Mouse (Mus musculus) limb, embryonic 15.5 days (tissue): ENCODE results near the gene Elobl. TPM values are rescaled to one million over a fixed set of nuclear protein-coding genes. Genes with fewer than 3 reads are reported as not detected.
"Not testable (repeated sequence)": the region's sequence is repeated elsewhere in the genome, so short reads cannot be mapped to it uniquely, and the experiment has no call there.

ENCODE experiments used
- ATAC-seq: fragments of 200-750 bp; cut with Nextera tagmentation; 2 replicates; pipeline ENCODE4 v1.8.0; 2017; ENCODE audit warnings: low read depth, moderate TSS enrichment; ENCODE audit not compliant: insufficient number of reproducible peaks, low FRiP score, low TSS enrichment
- H3K27ac ChIP-seq: fragments of 300-500 bp; sonication (generic); 2 replicates; pipeline ENCODE4 v1.5.1; 2015; ENCODE audit warnings: moderate library complexity, mild to moderate bottlenecking, inconsistent platforms
- H3K27me3 ChIP-seq: fragments of 300-500 bp; sonication (generic); 2 replicates; pipeline ENCODE4 v1.6.1; 2015; ENCODE audit warnings: inconsistent platforms
- H3K36me3 ChIP-seq: fragments of 300-500 bp; sonication (generic); 2 replicates; pipeline ENCODE4 v1.6.1; 2015; ENCODE audit warnings: inconsistent platforms
- H3K4me1 ChIP-seq: fragments of 300-500 bp; sonication (generic); 2 replicates; pipeline ENCODE4 v1.6.1; 2015; ENCODE audit warnings: inconsistent platforms
- H3K4me2 ChIP-seq: fragments of 300-500 bp; sonication (generic); 2 replicates; pipeline ENCODE4 v1.6.1; 2015; ENCODE audit warnings: mild to moderate bottlenecking, inconsistent platforms
- H3K4me3 ChIP-seq: fragments of 300-500 bp; sonication (generic); 2 replicates; pipeline ENCODE4 v1.5.1; 2015; ENCODE audit warnings: mild to moderate bottlenecking, inconsistent platforms
- H3K9ac ChIP-seq: fragments of 300-500 bp; sonication (generic); 2 replicates; pipeline ENCODE4 v1.6.1; 2015; ENCODE audit warnings: inconsistent platforms
- H3K9me3 ChIP-seq: fragments of 300-500 bp; sonication (generic); 2 replicates; pipeline ENCODE4 v1.6.1; 2016; ENCODE audit warnings: inconsistent platforms
- WGBS: fragments of 180-500 bp; shearing (Covaris S2); methylation state at CpG from one replicate; pipeline ENCODE4 v1.1.7; 2015; 5-methylcytosine and 5-hydroxymethylcytosine counted together
- polyA plus RNA-seq: library from polyadenylated mRNA; unstranded; fragments of >200 nt; fragmentation: Nextera tagmentation; extraction: Ambion mirVana; gene quantifications from 2 replicates; pipeline ENCODE4 v1.2.1, GENCODE M21; 2015

Gene Elobl
- polyA plus RNA-seq, 1 experiment from 2014 or later = not detected

GRCm38 (mm10) chr11:88999723-89000526, 33.2 kb upstream of the Elobl start:
- peaks cover 13% of the 10 kb centered on the region; the same call in 1 of the 2 replicates for H3K4me1 ChIP-seq
- ATAC-seq = no peak
- H3K4me3 ChIP-seq = peak overlapping the region; percentile 53
- 0 out of 2 replicates have a peak overlapping the region, but pooled peaks have one; percentile 23 for H3K27ac ChIP-seq
- peak overlapping the region; percentile 69 for H3K4me2 ChIP-seq
- no peaks in the 10 kb centered on the region for H3K9me3 ChIP-seq
- no peaks in the 10 kb centered on the region for H3K36me3 ChIP-seq
- WGBS = 31% methylated on average over 33 of the region's 33 CpGs
- peaks cover 19% of the 10 kb centered on the region for H3K27me3 ChIP-seq
- H3K9ac ChIP-seq = peak overlapping the region; percentile 31

- 3% methylated on average over 48 of the region's 48 CpGs for WGBS
- H3K27ac ChIP-seq = 0 out of 2 replicates have a peak within 1 kb of the TSS, but pooled peaks have one; percentile 23
- peak within 1 kb of the TSS; percentile 31 for H3K9ac ChIP-seq
- H3K36me3 ChIP-seq = no peaks in the 10 kb centered on the region
- peak within 1 kb of the TSS; percentile 53 for H3K4me3 ChIP-seq
- no peaks in the 10 kb centered on the region for H3K9me3 ChIP-seq
- peaks cover 13% of the 10 kb centered on the region; the same call in 1 of the 2 replicates for H3K4me1 ChIP-seq
- peak within 1 kb of the TSS; percentile 69 for H3K4me2 ChIP-seq
- peaks cover 19% of the 10 kb centered on the region for H3K27me3 ChIP-seq
- peak; percentile 62; the same call in 1 of the 2 replicates for ATAC-seq
Observed at GRCm38 (mm10) chr11:88998974-88999722, 32.4 kb upstream of the Elobl start, which contains the start of gene Trim25. TSS of gene Trim25 (plus strand) at chr11:88999376.

GRCm38 (mm10) chr11:88998406-88998805, 31.7 kb upstream of the Elobl start:
- no peak overlapping the region for H3K27ac ChIP-seq
- H3K36me3 ChIP-seq = no peaks in the 10 kb centered on the region
- H3K9ac ChIP-seq = no peak overlapping the region
- peaks cover 19% of the 10 kb centered on the region for H3K27me3 ChIP-seq
- 27% methylated on average over 3 of the region's 3 CpGs for WGBS
- H3K4me1 ChIP-seq = peaks cover 13% of the 10 kb centered on the region; the same call in 1 of the 2 replicates
- H3K4me2 ChIP-seq = no peak overlapping the region
- H3K4me3 ChIP-seq = no peak overlapping the region
- no peak for ATAC-seq
- no peaks in the 10 kb centered on the region for H3K9me3 ChIP-seq

GRCm38 (mm10) chr11:88997343-88997742, 30.6 kb upstream of the Elobl start:
- not testable (repeated sequence) for H3K4me1 ChIP-seq, H3K4me2 ChIP-seq, ATAC-seq, H3K36me3 ChIP-seq, H3K4me3 ChIP-seq, H3K27ac ChIP-seq, H3K9me3 ChIP-seq, H3K9ac ChIP-seq
- 79% methylated on average over 5 of the region's 5 CpGs for WGBS
- peaks cover 19% of the 10 kb centered on the region for H3K27me3 ChIP-seq

- H3K27ac ChIP-seq = no peak overlapping the region
- ATAC-seq = no peak
- H3K27me3 ChIP-seq = peaks cover 19% of the 10 kb centered on the region
- no peak overlapping the region for H3K4me3 ChIP-seq
- H3K36me3 ChIP-seq = no peaks in the 10 kb centered on the region; the same call in 1 of the 2 replicates
- H3K4me2 ChIP-seq = no peak overlapping the region
- H3K9ac ChIP-seq = no peak overlapping the region
- 68% methylated on average over 7 of the region's 7 CpGs for WGBS
- peaks cover 8% of the 10 kb centered on the region; the same call in 1 of the 2 replicates for H3K4me1 ChIP-seq
- no peaks in the 10 kb centered on the region for H3K9me3 ChIP-seq
Observed at GRCm38 (mm10) chr11:88996427-88996826, 29.7 kb upstream of the Elobl start.

GRCm38 (mm10) chr11:88995616-88996015, 28.9 kb upstream of the Elobl start:
- peaks cover 19% of the 10 kb centered on the region for H3K27me3 ChIP-seq
- 80% methylated on average over 2 of the region's 2 CpGs for WGBS

GRCm38 (mm10) chr11:88994492-88994891, 27.8 kb upstream of the Elobl start:
- H3K4me1 ChIP-seq = peaks cover 6% of the 10 kb centered on the region; the same call in 1 of the 2 replicates
- ATAC-seq = no peak
- no peak overlapping the region for H3K27ac ChIP-seq
- H3K36me3 ChIP-seq = peaks cover 7% of the 10 kb centered on the region
- peaks cover 12% of the 10 kb centered on the region for H3K27me3 ChIP-seq
- no peak overlapping the region for H3K9ac ChIP-seq
- no peaks in the 10 kb centered on the region for H3K9me3 ChIP-seq
- WGBS = 87% methylated on average over 7 of the region's 7 CpGs
- H3K4me2 ChIP-seq = no peak overlapping the region
- no peak overlapping the region for H3K4me3 ChIP-seq

More at GRCm38 (mm10) chr11:88995616-88996015, 28.9 kb upstream of the Elobl start:
- Histone ChIP-seq H3K27ac (no peak overlapping the region), H3K36me3 (peaks cover 5% of the 10 kb centered on the region), H3K9me3 (no peaks in the 10 kb centered on the region), H3K4me2 (no peak overlapping the region), H3K9ac (no peak overlapping the region), H3K4me3 (no peak overlapping the region), H3K4me1 (peaks cover 8% of the 10 kb centered on the region; the same call in 1 of the 2 replicates)
- ATAC-seq = no peak

GRCm38 (mm10) chr11:88993625-88994024, 26.9 kb upstream of the Elobl start:
- Histone ChIP-seq H3K27me3 (peaks cover 3% of the 10 kb centered on the region), H3K27ac (no peak overlapping the region), H3K9me3 (no peaks in the 10 kb centered on the region), H3K36me3 (peaks cover 14% of the 10 kb centered on the region), H3K4me3 (no peak overlapping the region), H3K4me1 (no peaks in the 10 kb centered on the region), H3K9ac (no peak overlapping the region), H3K4me2 (no peak overlapping the region)
- no peak for ATAC-seq
- 22% methylated on average over 5 of the region's 5 CpGs for WGBS

GRCm38 (mm10) chr11:88993186-88993585, 26.5 kb upstream of the Elobl start:
- no peak overlapping the region for H3K9ac ChIP-seq
- peaks cover 16% of the 10 kb centered on the region for H3K36me3 ChIP-seq
- ATAC-seq = no peak
- no peak overlapping the region for H3K27ac ChIP-seq
- H3K4me3 ChIP-seq = no peak overlapping the region
- 49% methylated on average over 7 of the region's 7 CpGs for whole genome bisulfite sequencing
- no peaks in the 10 kb centered on the region for H3K4me1 ChIP-seq
- H3K4me2 ChIP-seq = no peak overlapping the region
- H3K9me3 ChIP-seq = no peaks in the 10 kb centered on the region
- H3K27me3 ChIP-seq = 0 out of 2 replicates have a peak, but pooled peaks cover 2% of the 10 kb centered on the region

- Histone ChIP-seq H3K9ac (no peak overlapping the region), H3K4me3 (no peak overlapping the region), H3K9me3 (no peaks in the 10 kb centered on the region), H3K4me1 (no peaks in the 10 kb centered on the region), H3K4me2 (no peak overlapping the region), H3K36me3 (peaks cover 46% of the 10 kb centered on the region), H3K27ac (no peak overlapping the region), H3K27me3 (no peaks in the 10 kb centered on the region)
- WGBS = 76% methylated on average over 5 of the region's 5 CpGs
- no peak for ATAC-seq
Observed at GRCm38 (mm10) chr11:88989530-88989929, 22.8 kb upstream of the Elobl start.

- no peak overlapping the region for H3K27ac ChIP-seq
Observed at GRCm38 (mm10) chr11:88988956-88989355, 22.2 kb upstream of the Elobl start.

GRCm38 (mm10) chr11:88986616-88987015, 19.9 kb upstream of the Elobl start:
- Histone ChIP-seq H3K27me3 (no peaks in the 10 kb centered on the region), H3K4me3 (no peak overlapping the region), H3K9me3 (no peaks in the 10 kb centered on the region), H3K4me1 (no peaks in the 10 kb centered on the region), H3K4me2 (no peak overlapping the region), H3K9ac (no peak overlapping the region), H3K27ac (no peak overlapping the region), H3K36me3 (peaks cover 61% of the 10 kb centered on the region)
- 87% methylated on average over 10 of the region's 10 CpGs for WGBS
- ATAC-seq = no peak

More at GRCm38 (mm10) chr11:88988956-88989355, 22.2 kb upstream of the Elobl start:
- Histone ChIP-seq H3K36me3 (peaks cover 48% of the 10 kb centered on the region), H3K9me3 (no peaks in the 10 kb centered on the region), H3K4me1 (no peaks in the 10 kb centered on the region), H3K4me2 (no peak overlapping the region), H3K4me3 (no peak overlapping the region), H3K27me3 (no peaks in the 10 kb centered on the region), H3K9ac (no peak overlapping the region)
- no peak for ATAC-seq
- WGBS = 77% methylated on average over 5 of the region's 5 CpGs
